Mouse (Mus musculus): ENCODE measurements around the gene Magea8.
"Not testable (repeated sequence)": the region's sequence is repeated elsewhere in the genome, so short reads cannot be mapped to it uniquely, and the experiment has no call there.

Gene Magea8

DNA sequence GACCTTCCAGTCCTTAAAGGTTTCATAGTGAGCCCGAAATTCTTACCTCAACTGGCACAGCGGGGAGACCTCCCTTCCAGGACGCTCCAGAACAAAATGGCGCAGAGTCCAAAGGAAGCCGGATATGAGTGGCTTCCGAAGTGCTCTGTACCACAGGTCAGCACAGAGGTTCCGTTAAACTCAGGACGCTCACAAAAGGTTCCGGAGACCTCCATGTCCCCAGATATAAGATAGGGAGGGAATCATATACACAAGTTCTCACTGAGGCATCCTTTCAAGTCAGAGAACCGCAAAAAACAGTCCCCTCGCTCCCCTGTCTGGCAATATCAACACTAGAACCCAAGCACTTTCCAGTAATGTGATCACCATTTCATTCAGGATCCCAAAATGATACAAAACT is at the start of gene Magea8:
TSS of gene Magea8 (minus strand) at position 101 of the 400 bp plus-strand sequence.
- not testable (repeated sequence) for DNase-seq (ENCODE audit: low read depth, low spot score)

DNA sequence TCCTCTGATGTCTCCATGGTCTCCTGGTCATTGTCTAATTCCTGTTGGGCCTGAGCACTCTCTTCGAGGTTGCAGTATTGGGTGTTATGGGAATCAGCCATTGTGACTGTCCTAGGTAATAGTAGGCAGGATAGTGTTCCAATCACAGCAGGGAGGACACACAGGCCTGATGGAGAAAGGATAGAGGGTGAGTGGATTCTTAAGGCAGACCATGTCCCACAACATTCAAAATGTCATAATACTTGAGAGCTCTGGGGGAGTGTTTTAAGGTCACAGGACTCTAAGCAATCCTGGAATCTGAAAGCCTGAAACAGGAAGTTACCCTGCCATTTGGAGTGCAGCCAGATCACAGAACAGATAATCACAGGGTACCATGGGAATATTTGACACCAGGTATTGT is 46.2 kb downstream of the Magea8 start, which contains the start of gene Magea3:
TSS of gene Magea3 (minus strand) at position 101 of the 400 bp plus-strand sequence.
- DNase-seq (ENCODE audit: low read depth, low spot score): not testable (repeated sequence)

DNA sequence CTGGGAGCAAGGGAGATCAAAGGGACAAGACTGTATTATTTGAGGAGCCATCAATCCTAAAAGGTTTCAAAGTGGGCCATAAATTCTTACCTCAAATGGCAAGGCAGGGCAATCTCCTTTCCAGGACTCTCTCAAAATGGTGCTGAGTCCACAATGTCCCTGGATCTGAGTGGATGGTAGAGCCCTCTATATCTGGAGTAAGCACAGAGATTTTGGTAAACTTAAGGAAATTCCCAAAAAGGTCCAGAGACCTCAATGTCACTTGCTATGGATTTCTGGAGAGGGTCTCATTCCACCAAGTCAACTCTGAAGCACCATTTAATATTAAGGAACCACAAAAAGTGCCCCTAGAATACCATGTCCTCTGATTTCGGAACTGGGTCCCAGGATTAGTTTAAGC is 59.8 kb downstream of the Magea8 start, which contains the start of gene Magea6:
TSS of gene Magea6 (minus strand) at position 101 of the 400 bp plus-strand sequence.
- DNase-seq (ENCODE audit: low read depth, low spot score): not testable (repeated sequence)
